Mouse (Mus musculus): Measurements from ENCODE around the gene Zfp286. TPM values are rescaled to one million over a fixed set of nuclear protein-coding genes. Genes with fewer than 3 reads are reported as not detected.
A peak's percentile ranks its signal among the peaks of the same experiment; 100 is the strongest.

Zfp286 gene
- polyA plus RNA-seq, 1 experiment from 2014 or later: 33.6 TPM

- Histone ChIP-seq H3K9ac (ENCODE audit: low read length) (no peak overlapping the region), H3K9me3 (replicated peaks; ENCODE audit: control insufficient read depth, low read length) (no peaks in the 10 kb centered on the region), H3K27ac (ENCODE audit: low read depth, low read length) (no peak overlapping the region), H3K36me3 (ENCODE audit: control insufficient read depth, insufficient read depth, low read length) (no peaks in the 10 kb centered on the region), H3K4me2 (ENCODE audit: low read length) (no peak overlapping the region), H3K4me3 (ENCODE audit: low read depth, low read length) (no peak overlapping the region), H3K4me1 (ENCODE audit: control insufficient read depth, insufficient read depth, low read length) (no peaks in the 10 kb centered on the region), H3K27me3 (replicated peaks; ENCODE audit: control insufficient read depth, insufficient read depth, low read length) (no peaks in the 10 kb centered on the region)
- ATAC-seq (no peak), DNase-seq (ENCODE audit: low spot score) (no peak)
- WGBS: 50% methylated on average over 1 of the region's 1 CpGs
These were observed 24.2 kb upstream of the Zfp286 start for GRCm38 (mm10) chr11:62813497-62813896.

DNA sequence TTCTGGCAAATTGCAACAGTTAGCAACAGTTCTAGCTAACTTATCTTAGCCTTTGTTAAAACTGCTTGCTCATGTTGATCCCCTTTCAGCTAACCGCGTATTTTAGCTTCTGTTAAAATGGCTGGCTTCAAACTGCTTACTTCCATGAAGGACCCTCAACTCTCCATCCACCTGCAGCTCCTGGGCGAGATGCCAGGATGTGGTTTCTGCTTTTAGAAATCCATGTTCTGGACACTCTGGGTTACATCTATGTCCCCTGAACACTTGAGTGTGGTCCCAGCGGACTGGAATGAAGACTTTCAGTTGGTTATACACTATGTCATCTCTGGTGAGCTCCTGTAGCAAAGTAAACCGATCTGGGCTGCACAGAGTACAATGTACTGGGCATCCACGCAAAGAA is 23.0 kb upstream of the Zfp286 start:
- no peak for DNase-seq (ENCODE audit: low spot score)
- WGBS: 91% methylated on average over 6 of the region's 6 CpGs
- no peaks in the 10 kb centered on the region for H3K4me1 ChIP-seq (ENCODE audit: control insufficient read depth, insufficient read depth, low read length)

DNA sequence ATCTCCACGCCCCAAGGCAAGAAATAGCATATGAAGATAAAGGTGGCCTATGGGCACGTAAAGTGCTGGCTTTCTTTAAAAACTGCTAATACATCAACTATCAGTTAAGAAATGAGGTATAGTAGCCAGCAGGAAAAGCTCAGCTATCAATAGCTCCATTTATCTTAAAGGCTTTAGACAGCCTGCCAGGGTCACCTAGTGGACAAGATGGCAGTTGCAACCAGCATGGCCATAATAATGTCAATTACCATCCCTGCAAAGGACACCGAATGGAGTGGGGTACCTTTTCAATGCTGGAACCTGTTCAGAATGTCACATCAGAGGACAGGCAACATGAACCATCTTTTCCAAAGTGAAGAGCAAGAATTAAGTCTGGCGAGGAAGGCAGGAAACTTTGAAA is 19.9 kb upstream of the Zfp286 start:
- Histone ChIP-seq H3K36me3 (ENCODE audit: control insufficient read depth, insufficient read depth, low read length) (no peaks in the 10 kb centered on the region), H3K4me2 (ENCODE audit: low read length) (no peak overlapping the region), H3K27ac (ENCODE audit: low read depth, low read length) (no peak overlapping the region), H3K4me3 (ENCODE audit: low read depth, low read length) (no peak overlapping the region), H3K4me1 (ENCODE audit: control insufficient read depth, insufficient read depth, low read length) (no peaks in the 10 kb centered on the region), H3K27me3 (replicated peaks; ENCODE audit: control insufficient read depth, insufficient read depth, low read length) (no peaks in the 10 kb centered on the region), H3K9ac (ENCODE audit: low read length) (no peak overlapping the region), H3K9me3 (replicated peaks; ENCODE audit: control insufficient read depth, low read length) (no peaks in the 10 kb centered on the region)
- DNase-seq (ENCODE audit: low spot score): peak; percentile 3
- ATAC-seq: no peak
- WGBS: 73% methylated on average over 4 of the region's 4 CpGs

More for the DNA sequence above, 23.0 kb upstream of the Zfp286 start:
- H3K4me2 ChIP-seq (ENCODE audit: low read length): no peak overlapping the region
- ATAC-seq: no peak
- no peaks in the 10 kb centered on the region for H3K36me3 ChIP-seq (ENCODE audit: control insufficient read depth, insufficient read depth, low read length)
- no peaks in the 10 kb centered on the region for H3K9me3 ChIP-seq (replicated peaks; ENCODE audit: control insufficient read depth, low read length)
- H3K9ac ChIP-seq (ENCODE audit: low read length): no peak overlapping the region
- H3K27ac ChIP-seq (ENCODE audit: low read depth, low read length): no peak overlapping the region
- H3K4me3 ChIP-seq (ENCODE audit: low read depth, low read length): no peak overlapping the region
- H3K27me3 ChIP-seq (replicated peaks; ENCODE audit: control insufficient read depth, insufficient read depth, low read length): no peaks in the 10 kb centered on the region

DNA sequence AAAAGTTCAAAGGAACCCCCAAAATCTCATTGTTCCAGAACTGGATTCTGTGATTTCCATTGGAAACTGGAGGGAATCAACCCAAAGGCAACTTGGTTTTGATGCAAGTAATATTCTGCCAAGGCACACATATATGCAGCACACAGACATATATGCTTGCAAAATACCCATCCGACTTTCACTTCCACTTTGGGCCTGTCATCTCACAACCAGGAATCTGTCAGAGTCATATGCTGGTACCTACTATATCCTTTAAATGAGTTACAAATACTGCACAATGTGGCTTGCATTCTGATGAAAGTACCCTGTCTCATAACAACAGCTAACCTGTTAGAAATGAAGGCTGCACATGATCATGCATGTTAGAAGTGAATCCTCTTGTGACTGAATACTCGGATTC is 18.7 kb upstream of the Zfp286 start:
- Histone ChIP-seq H3K9me3 (replicated peaks; ENCODE audit: control insufficient read depth, low read length) (no peaks in the 10 kb centered on the region), H3K4me2 (ENCODE audit: low read length) (no peak overlapping the region), H3K27ac (ENCODE audit: low read depth, low read length) (no peak overlapping the region), H3K9ac (ENCODE audit: low read length) (no peak overlapping the region), H3K4me1 (ENCODE audit: control insufficient read depth, insufficient read depth, low read length) (no peaks in the 10 kb centered on the region), H3K27me3 (replicated peaks; ENCODE audit: control insufficient read depth, insufficient read depth, low read length) (no peaks in the 10 kb centered on the region), H3K4me3 (ENCODE audit: low read depth, low read length) (no peak overlapping the region), H3K36me3 (ENCODE audit: control insufficient read depth, insufficient read depth, low read length) (no peaks in the 10 kb centered on the region)
- DNase-seq (ENCODE audit: low spot score) (no peak), ATAC-seq (no peak)
- 81% methylated on average over 2 of the region's 2 CpGs for WGBS

DNA sequence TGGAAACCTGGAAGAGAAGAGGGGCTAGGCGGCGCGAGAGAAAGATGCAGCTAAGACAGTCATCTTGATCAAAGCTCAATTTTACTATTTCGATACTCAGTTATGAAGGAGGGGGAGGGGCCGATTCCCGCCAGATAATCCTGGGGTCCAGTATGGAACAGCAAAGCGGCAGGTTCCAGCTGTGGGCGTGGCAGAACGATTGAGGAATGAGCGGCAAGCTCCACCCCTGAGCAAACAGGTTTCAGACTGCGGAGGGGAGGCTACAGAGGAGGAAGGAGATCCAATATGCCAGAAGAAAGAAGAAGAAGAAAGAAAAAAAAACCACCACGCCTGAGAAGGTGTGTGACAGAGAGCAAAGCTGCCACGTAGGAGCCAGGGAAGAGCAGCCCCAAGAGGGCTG is 14.9 kb upstream of the Zfp286 start:
- Histone ChIP-seq H3K4me1 (ENCODE audit: control insufficient read depth, insufficient read depth, low read length) (no peaks in the 10 kb centered on the region), H3K4me3 (ENCODE audit: low read depth, low read length) (no peak overlapping the region), H3K36me3 (ENCODE audit: control insufficient read depth, insufficient read depth, low read length) (no peaks in the 10 kb centered on the region), H3K4me2 (ENCODE audit: low read length) (no peak overlapping the region), H3K9ac (ENCODE audit: low read length) (no peak overlapping the region), H3K27ac (ENCODE audit: low read depth, low read length) (no peak overlapping the region), H3K27me3 (replicated peaks; ENCODE audit: control insufficient read depth, insufficient read depth, low read length) (no peaks in the 10 kb centered on the region), H3K9me3 (replicated peaks; ENCODE audit: control insufficient read depth, low read length) (no peaks in the 10 kb centered on the region)
- DNase-seq (ENCODE audit: low spot score) (no peak), ATAC-seq (no peak)
- 52% methylated on average over 13 of the region's 13 CpGs for WGBS

GRCm38 (mm10) chr11:62789617-62789936 is 315 bp upstream of the Zfp286 start:
- Histone ChIP-seq H3K9ac (ENCODE audit: low read length) (peak overlapping the region; percentile 83), H3K4me2 (ENCODE audit: low read length) (peak overlapping the region; percentile 75), H3K4me3 (ENCODE audit: low read depth, low read length) (peak overlapping the region; percentile 60), H3K9me3 (replicated peaks; ENCODE audit: control insufficient read depth, low read length) (no peaks in the 10 kb centered on the region), H3K4me1 (ENCODE audit: control insufficient read depth, insufficient read depth, low read length) (peaks cover 5% of the 10 kb centered on the region; the same call in 1 of the 2 replicates), H3K36me3 (ENCODE audit: control insufficient read depth, insufficient read depth, low read length) (peaks cover 10% of the 10 kb centered on the region), H3K27ac (ENCODE audit: low read depth, low read length) (peak overlapping the region; percentile 66), H3K27me3 (replicated peaks; ENCODE audit: control insufficient read depth, insufficient read depth, low read length) (no peaks in the 10 kb centered on the region)
- WGBS: 58% methylated on average over 3 of the region's 3 CpGs
- DNase-seq (ENCODE audit: low spot score) (no peak), ATAC-seq (no peak)

- Histone ChIP-seq H3K9me3 (replicated peaks; ENCODE audit: control insufficient read depth, low read length) (peaks cover 47% of the 10 kb centered on the region), H3K4me2 (ENCODE audit: low read length) (no peak overlapping the region), H3K9ac (ENCODE audit: low read length) (no peak overlapping the region), H3K27ac (ENCODE audit: low read depth, low read length) (no peak overlapping the region), H3K36me3 (ENCODE audit: control insufficient read depth, insufficient read depth, low read length) (peaks cover 35% of the 10 kb centered on the region), H3K4me1 (ENCODE audit: control insufficient read depth, insufficient read depth, low read length) (no peaks in the 10 kb centered on the region), H3K4me3 (ENCODE audit: low read depth, low read length) (no peak overlapping the region), H3K27me3 (replicated peaks; ENCODE audit: control insufficient read depth, insufficient read depth, low read length) (no peaks in the 10 kb centered on the region)
- DNase-seq (ENCODE audit: low spot score) (no peak), ATAC-seq (no peak)
- WGBS: 95% methylated on average over 7 of the region's 7 CpGs
These were observed 12.8 kb downstream of the Zfp286 start for GRCm38 (mm10) chr11:62776510-62776909.

DNA sequence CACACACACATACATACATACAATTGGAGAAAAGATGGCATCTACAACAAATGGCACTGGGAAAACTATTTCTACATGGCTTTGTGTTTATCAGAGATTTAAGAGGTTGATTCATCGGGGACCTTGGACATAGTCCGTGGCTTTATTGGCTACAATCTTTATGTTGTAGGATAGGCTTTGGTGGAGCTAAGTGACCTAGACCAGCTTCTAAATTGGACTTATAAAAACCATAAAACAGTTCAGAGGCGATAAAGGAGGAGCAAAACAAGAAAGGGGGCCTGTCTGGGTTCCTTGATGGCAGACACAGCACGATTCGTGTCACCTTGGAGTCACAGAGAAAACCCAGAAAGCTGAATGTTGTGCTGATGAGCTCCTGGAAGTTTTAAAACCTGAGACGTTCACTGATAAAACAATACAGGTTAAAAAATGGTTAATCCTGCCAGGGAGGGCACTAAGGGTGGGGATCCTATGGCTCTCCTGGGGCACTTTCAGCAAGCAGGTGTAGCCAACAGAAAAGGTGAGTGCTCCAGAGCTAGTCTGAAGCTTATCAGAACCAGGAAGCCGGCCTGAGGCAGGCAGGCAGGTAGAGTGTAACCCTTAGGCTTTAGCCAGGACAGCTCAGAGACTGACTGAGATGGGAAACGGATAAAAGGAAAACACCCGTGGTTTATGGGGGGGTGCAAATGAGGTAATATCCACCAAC is 28.4 kb downstream of the Zfp286 start:
- no peak overlapping the region for H3K4me3 ChIP-seq (ENCODE audit: low read depth, low read length)
- no peak overlapping the region for H3K4me2 ChIP-seq (ENCODE audit: low read length)
- H3K27me3 ChIP-seq (replicated peaks; ENCODE audit: control insufficient read depth, insufficient read depth, low read length): no peaks in the 10 kb centered on the region
- 0 out of 2 replicates have a peak, but pooled peaks cover 2% of the 10 kb centered on the region for H3K4me1 ChIP-seq (ENCODE audit: control insufficient read depth, insufficient read depth, low read length)
- ATAC-seq (no peak), DNase-seq (ENCODE audit: low spot score) (no peak)
- no peak overlapping the region for H3K9ac ChIP-seq (ENCODE audit: low read length)
- no peaks in the 10 kb centered on the region for H3K9me3 ChIP-seq (replicated peaks; ENCODE audit: control insufficient read depth, low read length)
- H3K36me3 ChIP-seq (ENCODE audit: control insufficient read depth, insufficient read depth, low read length): no peaks in the 10 kb centered on the region
- WGBS: 75% methylated on average over 9 of the region's 9 CpGs
- no peak overlapping the region for H3K27ac ChIP-seq (ENCODE audit: low read depth, low read length)

- no peak overlapping the region for H3K9ac ChIP-seq (ENCODE audit: low read length)
- no peaks in the 10 kb centered on the region for H3K9me3 ChIP-seq (replicated peaks; ENCODE audit: control insufficient read depth, low read length)
- H3K4me1 ChIP-seq (ENCODE audit: control insufficient read depth, insufficient read depth, low read length): 0 out of 2 replicates have a peak, but pooled peaks cover 2% of the 10 kb centered on the region
- H3K4me3 ChIP-seq (ENCODE audit: low read depth, low read length): no peak overlapping the region
- H3K36me3 ChIP-seq (ENCODE audit: control insufficient read depth, insufficient read depth, low read length): no peaks in the 10 kb centered on the region
- no peak overlapping the region for H3K27ac ChIP-seq (ENCODE audit: low read depth, low read length)
- no peak for DNase-seq (ENCODE audit: low spot score)
- ATAC-seq: no peak
- H3K27me3 ChIP-seq (replicated peaks; ENCODE audit: control insufficient read depth, insufficient read depth, low read length): no peaks in the 10 kb centered on the region
- H3K4me2 ChIP-seq (ENCODE audit: low read length): no peak overlapping the region
- WGBS: 73% methylated on average over 11 of the region's 11 CpGs
These were observed 30.8 kb downstream of the Zfp286 start for GRCm38 (mm10) chr11:62758491-62758890.
